Mouse (Mus musculus): ENCODE data around the gene Prcp. TPM values are rescaled to one million over a fixed set of nuclear protein-coding genes. Genes with fewer than 3 reads are reported as not detected.

The Prcp gene
- polyA plus RNA-seq, 1 experiment from 2014 or later: 24.3 TPM

GRCm38 (mm10) chr7:92884998-92885660 is 10.9 kb downstream of the Prcp start:
- H3K27me3 ChIP-seq (ENCODE audit: control insufficient read depth, insufficient read depth, low read length): no peaks in the 10 kb centered on the region
- no peak overlapping the region for H3K4me2 ChIP-seq (ENCODE audit: low read depth, low read length)
- H3K36me3 ChIP-seq (ENCODE audit: control insufficient read depth, insufficient read depth, low read length): no peaks in the 10 kb centered on the region
- WGBS: 75% methylated on average over 6 of the region's 6 CpGs
- ATAC-seq (ENCODE audit: insufficient read depth, low FRiP score): no peak
- H3K4me1 ChIP-seq (ENCODE audit: control insufficient read depth, insufficient read depth, low read length): no peaks in the 10 kb centered on the region
- no peak overlapping the region for H3K4me3 ChIP-seq (replicated peaks; ENCODE audit: low read length)
- no peaks in the 10 kb centered on the region for H3K9me3 ChIP-seq (replicated peaks; ENCODE audit: control insufficient read depth, low read length)
- no peak overlapping the region for H3K9ac ChIP-seq (ENCODE audit: low read length)
- H3K27ac ChIP-seq (ENCODE audit: low read length): no peak overlapping the region

- H3K27ac ChIP-seq (ENCODE audit: low read length): no peak overlapping the region
- WGBS: 83% methylated on average over 7 of the region's 7 CpGs
These were observed 12.5 kb downstream of the Prcp start for GRCm38 (mm10) chr7:92886801-92887200.

GRCm38 (mm10) chr7:92887230-92887629 is 13.0 kb downstream of the Prcp start:
- Histone ChIP-seq H3K4me2 (ENCODE audit: low read depth, low read length) (no peak overlapping the region), H3K4me3 (replicated peaks; ENCODE audit: low read length) (no peak overlapping the region), H3K9ac (ENCODE audit: low read length) (no peak overlapping the region), H3K4me1 (ENCODE audit: control insufficient read depth, insufficient read depth, low read length) (no peaks in the 10 kb centered on the region), H3K9me3 (replicated peaks; ENCODE audit: control insufficient read depth, low read length) (no peaks in the 10 kb centered on the region; the same call in 1 of the 2 replicates), H3K27ac (ENCODE audit: low read length) (no peak overlapping the region), H3K27me3 (ENCODE audit: control insufficient read depth, insufficient read depth, low read length) (no peaks in the 10 kb centered on the region), H3K36me3 (ENCODE audit: control insufficient read depth, insufficient read depth, low read length) (no peaks in the 10 kb centered on the region)
- ATAC-seq (ENCODE audit: insufficient read depth, low FRiP score): no peak
- 83% methylated on average over 5 of the region's 5 CpGs for WGBS

More at GRCm38 (mm10) chr7:92886801-92887200, 12.5 kb downstream of the Prcp start:
- Histone ChIP-seq H3K9ac (ENCODE audit: low read length) (no peak overlapping the region), H3K4me2 (ENCODE audit: low read depth, low read length) (no peak overlapping the region), H3K4me1 (ENCODE audit: control insufficient read depth, insufficient read depth, low read length) (no peaks in the 10 kb centered on the region), H3K4me3 (replicated peaks; ENCODE audit: low read length) (no peak overlapping the region), H3K27me3 (ENCODE audit: control insufficient read depth, insufficient read depth, low read length) (no peaks in the 10 kb centered on the region), H3K9me3 (replicated peaks; ENCODE audit: control insufficient read depth, low read length) (no peaks in the 10 kb centered on the region), H3K36me3 (ENCODE audit: control insufficient read depth, insufficient read depth, low read length) (no peaks in the 10 kb centered on the region)
- no peak for ATAC-seq (ENCODE audit: insufficient read depth, low FRiP score)

GRCm38 (mm10) chr7:92890211-92890610 is 15.9 kb downstream of the Prcp start:
- Histone ChIP-seq H3K9me3 (replicated peaks; ENCODE audit: control insufficient read depth, low read length) (no peaks in the 10 kb centered on the region; the same call in 1 of the 2 replicates), H3K4me1 (ENCODE audit: control insufficient read depth, insufficient read depth, low read length) (no peaks in the 10 kb centered on the region), H3K36me3 (ENCODE audit: control insufficient read depth, insufficient read depth, low read length) (no peaks in the 10 kb centered on the region), H3K9ac (ENCODE audit: low read length) (no peak overlapping the region), H3K27ac (ENCODE audit: low read length) (no peak overlapping the region), H3K4me3 (replicated peaks; ENCODE audit: low read length) (no peak overlapping the region), H3K27me3 (ENCODE audit: control insufficient read depth, insufficient read depth, low read length) (no peaks in the 10 kb centered on the region), H3K4me2 (ENCODE audit: low read depth, low read length) (no peak overlapping the region)
- WGBS: 47% methylated on average over 1 of the region's 1 CpGs
- no peak for ATAC-seq (ENCODE audit: insufficient read depth, low FRiP score)

GRCm38 (mm10) chr7:92890618-92891230 is 16.5 kb downstream of the Prcp start:
- no peak overlapping the region for H3K4me2 ChIP-seq (ENCODE audit: low read depth, low read length)
- H3K4me1 ChIP-seq (ENCODE audit: control insufficient read depth, insufficient read depth, low read length): no peaks in the 10 kb centered on the region
- 24% methylated on average over 4 of the region's 4 CpGs for WGBS
- H3K36me3 ChIP-seq (ENCODE audit: control insufficient read depth, insufficient read depth, low read length): no peaks in the 10 kb centered on the region
- no peaks in the 10 kb centered on the region; the same call in 1 of the 2 replicates for H3K9me3 ChIP-seq (replicated peaks; ENCODE audit: control insufficient read depth, low read length)
- ATAC-seq (ENCODE audit: insufficient read depth, low FRiP score): no peak
- no peak overlapping the region for H3K27ac ChIP-seq (ENCODE audit: low read length)
- H3K27me3 ChIP-seq (ENCODE audit: control insufficient read depth, insufficient read depth, low read length): no peaks in the 10 kb centered on the region
- no peak overlapping the region for H3K9ac ChIP-seq (ENCODE audit: low read length)
- H3K4me3 ChIP-seq (replicated peaks; ENCODE audit: low read length): no peak overlapping the region

GRCm38 (mm10) chr7:92893478-92893877 is 19.2 kb downstream of the Prcp start:
- no peak overlapping the region for H3K9ac ChIP-seq (ENCODE audit: low read length)
- no peak overlapping the region for H3K27ac ChIP-seq (ENCODE audit: low read length)
- no peak overlapping the region for H3K4me2 ChIP-seq (ENCODE audit: low read depth, low read length)
- ATAC-seq (ENCODE audit: insufficient read depth, low FRiP score): no peak
- no peaks in the 10 kb centered on the region for H3K36me3 ChIP-seq (ENCODE audit: control insufficient read depth, insufficient read depth, low read length)
- no peaks in the 10 kb centered on the region for H3K4me1 ChIP-seq (ENCODE audit: control insufficient read depth, insufficient read depth, low read length)
- 49% methylated on average over 3 of the region's 3 CpGs for WGBS
- H3K4me3 ChIP-seq (replicated peaks; ENCODE audit: low read length): no peak overlapping the region
- no peaks in the 10 kb centered on the region for H3K27me3 ChIP-seq (ENCODE audit: control insufficient read depth, insufficient read depth, low read length)
- H3K9me3 ChIP-seq (replicated peaks; ENCODE audit: control insufficient read depth, low read length): no peaks in the 10 kb centered on the region; the same call in 1 of the 2 replicates

GRCm38 (mm10) chr7:92896036-92896435 is 21.8 kb downstream of the Prcp start:
- Histone ChIP-seq H3K4me1 (ENCODE audit: control insufficient read depth, insufficient read depth, low read length) (no peaks in the 10 kb centered on the region), H3K27me3 (ENCODE audit: control insufficient read depth, insufficient read depth, low read length) (no peaks in the 10 kb centered on the region), H3K9ac (ENCODE audit: low read length) (no peak overlapping the region), H3K36me3 (ENCODE audit: control insufficient read depth, insufficient read depth, low read length) (no peaks in the 10 kb centered on the region), H3K9me3 (replicated peaks; ENCODE audit: control insufficient read depth, low read length) (no peaks in the 10 kb centered on the region; the same call in 1 of the 2 replicates), H3K27ac (ENCODE audit: low read length) (no peak overlapping the region), H3K4me3 (replicated peaks; ENCODE audit: low read length) (no peak overlapping the region), H3K4me2 (ENCODE audit: low read depth, low read length) (no peak overlapping the region)
- ATAC-seq (ENCODE audit: insufficient read depth, low FRiP score): no peak
- WGBS: 66% methylated on average over 5 of the region's 5 CpGs

GRCm38 (mm10) chr7:92897021-92897420 is 22.8 kb downstream of the Prcp start:
- Histone ChIP-seq H3K4me3 (replicated peaks; ENCODE audit: low read length) (no peak overlapping the region), H3K27me3 (ENCODE audit: control insufficient read depth, insufficient read depth, low read length) (no peaks in the 10 kb centered on the region), H3K9ac (ENCODE audit: low read length) (no peak overlapping the region), H3K4me2 (ENCODE audit: low read depth, low read length) (no peak overlapping the region), H3K27ac (ENCODE audit: low read length) (no peak overlapping the region), H3K4me1 (ENCODE audit: control insufficient read depth, insufficient read depth, low read length) (no peaks in the 10 kb centered on the region), H3K36me3 (ENCODE audit: control insufficient read depth, insufficient read depth, low read length) (no peaks in the 10 kb centered on the region), H3K9me3 (replicated peaks; ENCODE audit: control insufficient read depth, low read length) (no peaks in the 10 kb centered on the region; the same call in 1 of the 2 replicates)
- 48% methylated on average over 2 of the region's 2 CpGs for WGBS
- no peak for ATAC-seq (ENCODE audit: insufficient read depth, low FRiP score)

- Histone ChIP-seq H3K4me2 (ENCODE audit: low read depth, low read length) (no peak overlapping the region), H3K27me3 (ENCODE audit: control insufficient read depth, insufficient read depth, low read length) (no peaks in the 10 kb centered on the region), H3K36me3 (ENCODE audit: control insufficient read depth, insufficient read depth, low read length) (no peaks in the 10 kb centered on the region), H3K4me1 (ENCODE audit: control insufficient read depth, insufficient read depth, low read length) (no peaks in the 10 kb centered on the region), H3K27ac (ENCODE audit: low read length) (no peak overlapping the region), H3K9me3 (replicated peaks; ENCODE audit: control insufficient read depth, low read length) (no peaks in the 10 kb centered on the region), H3K4me3 (replicated peaks; ENCODE audit: low read length) (no peak overlapping the region), H3K9ac (ENCODE audit: low read length) (no peak overlapping the region)
- ATAC-seq (ENCODE audit: insufficient read depth, low FRiP score): peak; percentile 87; the same call in 1 of the 2 replicates
- WGBS: 50% methylated on average over 7 of the region's 7 CpGs
These were observed 29.2 kb downstream of the Prcp start for GRCm38 (mm10) chr7:92903360-92904038.

Data from stomach, embryonic 16.5 days (tissue).